Comparison of ENCODE assay signal across 14 mouse cellular contexts in the genomic region with DNA sequence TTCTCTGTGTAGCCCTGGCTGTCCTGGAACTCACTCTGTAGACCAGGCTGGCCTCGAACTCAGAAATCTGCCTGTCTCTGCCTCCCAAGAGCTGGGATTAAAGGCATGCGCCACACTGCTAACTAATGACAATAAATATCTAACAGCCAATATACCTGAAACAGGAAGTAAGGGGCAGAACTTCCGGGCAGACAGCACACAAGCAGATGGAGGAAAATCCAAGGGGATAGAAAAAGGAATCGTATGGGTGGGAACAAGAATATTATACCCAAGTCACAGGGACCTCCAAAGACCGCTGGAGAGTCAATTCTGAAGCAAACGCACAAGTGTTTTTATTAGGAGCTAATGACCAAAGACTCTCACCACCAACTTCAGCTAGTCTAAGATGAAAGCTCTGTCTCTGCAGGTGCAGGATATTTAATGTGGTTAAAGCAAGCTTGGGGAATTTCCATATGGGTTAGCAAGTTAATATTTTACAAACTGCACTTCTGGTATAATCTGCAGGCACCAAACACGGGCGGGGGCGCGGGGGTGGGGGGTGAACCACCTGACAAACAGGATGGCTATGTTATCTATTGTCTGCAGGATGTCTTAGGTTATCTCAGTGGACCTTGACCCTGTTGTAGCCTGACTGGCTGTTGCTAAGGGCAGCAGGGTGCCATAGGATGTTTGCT.
A peak's percentile ranks its signal among the peaks of the same experiment; 100 is the strongest.
DNase-seq lines count a peak whose midpoint lies in the region; ATAC-seq and TF ChIP-seq lines count a peak whose summit lies in the region.
"Had no signal": no experiment of that assay in that cellular context is flagged by ENCODE, and none has a peak within 500 bp of the region (broad histone marks: within the 10 kb centered on the region; RNA-seq: fewer than 3 reads in every experiment).

No protein-coding gene starts in this region.

- peak; percentile 94 for ATAC-seq in heart, embryonic 12.5 days (ENCODE audit: insufficient number of reproducible peaks, low FRiP score)
- peak; percentile 99 for ATAC-seq in liver, embryonic 11.5 days (replicated peaks; ENCODE audit: low FRiP score)
- peak; percentile 85; the same call in 1 of the 2 replicates for ATAC-seq in stomach, embryonic 16.5 days (ENCODE audit: insufficient read depth, low FRiP score)
- ATAC-seq: hindbrain, embryonic 16.5 days had no signal

- H3K27me3 ChIP-seq in heart, embryonic 12.5 days (replicated peaks) = no peaks in the 10 kb centered on the region
- H3K27me3 ChIP-seq in liver, embryonic 11.5 days (replicated peaks; ENCODE audit: control insufficient read depth, insufficient read depth, low read length) = no peaks in the 10 kb centered on the region
- H3K27me3 ChIP-seq in stomach, embryonic 16.5 days (ENCODE audit: control insufficient read depth, insufficient read depth, low read length) = no peaks in the 10 kb centered on the region
- H3K27me3 ChIP-seq: embryonic facial prominence, embryonic 13.5 days; limb, embryonic 12.5 days had no signal

- DNase-seq in heart, postnatal 10 days = no peak
- DNase-seq in c-Kit-positive CD71-positive TER-119-positive erythroid progenitor cells, embryonic 14.5 days (ENCODE audit: low spot score) = peak; percentile 40
- DNase-seq in liver, embryonic 11.5 days (ENCODE audit: low spot score) = peak; percentile 63
- no peak for DNase-seq in frontal cortex, postnatal 14 days (ENCODE audit: low spot score in 2 of 2)
- no peak for DNase-seq in gastrocnemius, adult 2 months
- DNase-seq in cerebellum, postnatal 36 days = no peak
- DNase-seq: adrenal gland, postnatal 25 days; cerebellum, adult 18-20 months; lung, postnatal 4 days had no signal

- H3K4me1 ChIP-seq in heart, embryonic 12.5 days (replicated peaks) = no peaks in the 10 kb centered on the region
- no peaks in the 10 kb centered on the region for H3K4me1 ChIP-seq in liver, embryonic 11.5 days (replicated peaks; ENCODE audit: control insufficient read depth, insufficient read depth, low read length)
- no peaks in the 10 kb centered on the region for H3K4me1 ChIP-seq in stomach, embryonic 16.5 days (ENCODE audit: control insufficient read depth, insufficient read depth, low read length)
- H3K4me1 ChIP-seq: embryonic facial prominence, embryonic 13.5 days; limb, embryonic 12.5 days had no signal

- no peaks in the 10 kb centered on the region for H3K36me3 ChIP-seq in heart, embryonic 12.5 days
- H3K36me3 ChIP-seq in liver, embryonic 11.5 days (ENCODE audit: control insufficient read depth, insufficient read depth, low read length) = no peaks in the 10 kb centered on the region
- H3K36me3 ChIP-seq in stomach, embryonic 16.5 days (ENCODE audit: control insufficient read depth, insufficient read depth, low read length) = no peaks in the 10 kb centered on the region
- H3K36me3 ChIP-seq: embryonic facial prominence, embryonic 13.5 days; limb, embryonic 12.5 days had no signal

- WGBS in heart, embryonic 12.5 days = 77% methylated on average over 10 of the region's 10 CpGs
- WGBS in liver, embryonic 11.5 days = 56% methylated on average over 10 of the region's 10 CpGs
- WGBS in stomach, embryonic 16.5 days = 66% methylated on average over 10 of the region's 10 CpGs

- H3K4me3 ChIP-seq in heart, embryonic 12.5 days = no peak overlapping the region
- no peak overlapping the region for H3K4me3 ChIP-seq in liver, embryonic 11.5 days (ENCODE audit: low read depth, low read length)
- H3K4me3 ChIP-seq in stomach, embryonic 16.5 days (replicated peaks; ENCODE audit: low read length) = no peak overlapping the region
- H3K4me3 ChIP-seq in gastrocnemius, adult 2 months = no peak overlapping the region
- H3K4me3 ChIP-seq: embryonic facial prominence, embryonic 13.5 days; limb, embryonic 12.5 days had no signal

- no peak overlapping the region for H3K4me2 ChIP-seq in heart, embryonic 12.5 days
- no peak overlapping the region for H3K4me2 ChIP-seq in liver, embryonic 11.5 days
- no peak overlapping the region for H3K4me2 ChIP-seq in stomach, embryonic 16.5 days (ENCODE audit: low read depth, low read length)
- H3K4me2 ChIP-seq: embryonic facial prominence, embryonic 13.5 days; limb, embryonic 12.5 days had no signal

- no peak overlapping the region for H3K9ac ChIP-seq in heart, embryonic 12.5 days
- no peak overlapping the region for H3K9ac ChIP-seq in liver, embryonic 11.5 days (ENCODE audit: low read depth, low read length)
- no peak overlapping the region for H3K9ac ChIP-seq in stomach, embryonic 16.5 days (ENCODE audit: low read length)
- H3K9ac ChIP-seq: embryonic facial prominence, embryonic 13.5 days; limb, embryonic 12.5 days had no signal

- no peaks in the 10 kb centered on the region for H3K9me3 ChIP-seq in heart, embryonic 12.5 days (replicated peaks)
- H3K9me3 ChIP-seq in liver, embryonic 11.5 days (ENCODE audit: control insufficient read depth, low read length) = no peaks in the 10 kb centered on the region
- no peaks in the 10 kb centered on the region for H3K9me3 ChIP-seq in stomach, embryonic 16.5 days (replicated peaks; ENCODE audit: control insufficient read depth, low read length)
- H3K9me3 ChIP-seq: embryonic facial prominence, embryonic 13.5 days; limb, embryonic 12.5 days had no signal

- no peak overlapping the region for H3K27ac ChIP-seq in heart, embryonic 12.5 days (ENCODE audit: poor library complexity, severe bottlenecking)
- H3K27ac ChIP-seq in liver, embryonic 11.5 days (ENCODE audit: low read depth, low read length) = peak overlapping the region; percentile 71
- H3K27ac ChIP-seq in stomach, embryonic 16.5 days (ENCODE audit: low read length) = no peak overlapping the region
- H3K27ac ChIP-seq in gastrocnemius, adult 2 months = no peak overlapping the region
- H3K27ac ChIP-seq: embryonic facial prominence, embryonic 13.5 days; limb, embryonic 12.5 days had no signal

- intact Hi-C loops in heart, postnatal 10 days (cut with DNase I) = no loop called here
- intact Hi-C loops in gastrocnemius, adult 2 months (cut with DNase I) = no loop called here

- no peak for TF ChIP-seq CTCF in gastrocnemius, adult 2 months (IDR thresholded peaks at IDR 0.05)

Comparison
In these comparisons a context has a peak if more than half of its experiments do, and no peak if none do; other contexts are left out.
1. DNase-seq: peak in c-Kit-positive CD71-positive TER-119-positive erythroid progenitor cells, embryonic 14.5 days (single experiment) and liver, embryonic 11.5 days (single experiment); none in heart, postnatal 10 days (0 of 2), frontal cortex, postnatal 14 days (0 of 2), gastrocnemius, adult 2 months (single experiment) and cerebellum, postnatal 36 days (0 of 2).
2. Peak in every context shown above with its lines, with median percentiles within 50 percentile points of each other: ATAC-seq.